Mouse (Mus musculus): ENCODE measurements around the gene Msh4. TPM values are rescaled to one million over a fixed set of nuclear protein-coding genes. Genes with fewer than 3 reads are reported as not detected.

Msh4 gene
- polyA plus RNA-seq (2017; shearing (Covaris generic)), result 0.06 TPM

DNA sequence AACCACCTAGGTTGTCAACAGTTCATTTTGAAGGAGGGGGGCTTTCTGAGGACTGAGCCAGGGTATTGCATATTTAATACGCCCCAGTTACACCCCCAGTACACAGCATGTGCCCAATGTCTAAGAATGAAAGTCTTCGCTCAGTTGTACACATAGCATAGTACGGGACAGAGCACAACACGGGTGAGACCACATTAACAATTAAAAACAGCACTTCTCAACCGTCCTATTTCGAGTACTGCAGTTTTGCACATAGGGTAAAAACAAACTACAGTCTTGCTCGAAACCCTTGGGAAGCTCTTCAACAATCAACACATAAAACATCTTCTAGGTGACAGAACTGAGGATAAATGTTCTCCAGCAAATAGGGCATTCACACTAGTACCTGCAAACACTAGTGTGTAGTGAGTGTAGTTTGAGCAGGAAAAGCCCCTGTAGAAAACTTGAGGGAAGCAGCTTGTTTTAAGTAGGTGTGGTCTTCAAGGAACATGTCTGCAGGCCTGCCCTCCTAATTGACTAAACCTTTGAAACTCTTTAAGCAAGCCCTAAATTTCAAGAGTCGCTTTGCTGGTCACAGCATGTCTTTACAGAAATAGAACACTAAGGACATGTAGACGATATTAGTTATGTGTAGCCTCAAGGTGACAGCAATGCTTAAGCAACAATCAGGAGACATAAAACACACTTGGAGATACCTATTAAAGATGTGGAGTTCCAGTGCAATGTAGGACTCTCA, at the start of gene Msh4:
Gene Msh4 (minus strand): TSS at position 3 of the 736 bp plus-strand sequence.

DNA sequence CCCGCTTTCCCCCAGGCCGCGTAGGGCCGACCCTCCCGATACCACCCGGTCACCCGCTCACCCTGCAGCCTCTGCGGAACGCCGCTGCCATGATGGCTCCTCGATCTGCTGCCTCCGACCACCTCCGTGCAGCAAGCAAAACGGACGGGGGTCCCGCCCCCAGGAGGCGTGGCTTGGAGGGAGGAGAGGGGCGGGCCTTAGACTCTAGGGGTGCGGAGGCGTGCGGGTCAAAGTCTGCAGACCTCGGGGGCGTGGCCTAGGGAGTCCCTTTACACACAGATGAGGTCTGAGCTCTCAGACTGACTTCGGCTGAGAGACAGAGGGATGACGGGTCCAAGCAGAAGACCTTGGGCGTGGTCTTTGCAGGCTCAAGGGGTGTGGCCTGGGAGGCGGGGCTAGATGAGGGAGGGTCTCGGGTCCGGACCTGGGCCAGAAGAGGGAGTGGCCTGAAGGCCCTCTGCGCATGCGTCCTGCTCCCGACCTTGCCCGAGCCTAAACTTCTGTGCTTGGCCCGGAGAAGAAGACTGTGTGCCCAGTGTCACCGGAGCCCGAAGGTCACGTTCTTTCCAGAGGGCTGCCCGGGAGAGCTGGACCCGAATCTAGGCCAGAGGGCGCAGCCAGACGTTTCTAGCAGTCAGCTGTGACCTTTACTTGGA, 38.5 kb upstream of the Msh4 start, which contains the start of gene Acadm:
Gene Acadm (minus strand): TSS at position 298 of the 656 bp plus-strand sequence.

DNA sequence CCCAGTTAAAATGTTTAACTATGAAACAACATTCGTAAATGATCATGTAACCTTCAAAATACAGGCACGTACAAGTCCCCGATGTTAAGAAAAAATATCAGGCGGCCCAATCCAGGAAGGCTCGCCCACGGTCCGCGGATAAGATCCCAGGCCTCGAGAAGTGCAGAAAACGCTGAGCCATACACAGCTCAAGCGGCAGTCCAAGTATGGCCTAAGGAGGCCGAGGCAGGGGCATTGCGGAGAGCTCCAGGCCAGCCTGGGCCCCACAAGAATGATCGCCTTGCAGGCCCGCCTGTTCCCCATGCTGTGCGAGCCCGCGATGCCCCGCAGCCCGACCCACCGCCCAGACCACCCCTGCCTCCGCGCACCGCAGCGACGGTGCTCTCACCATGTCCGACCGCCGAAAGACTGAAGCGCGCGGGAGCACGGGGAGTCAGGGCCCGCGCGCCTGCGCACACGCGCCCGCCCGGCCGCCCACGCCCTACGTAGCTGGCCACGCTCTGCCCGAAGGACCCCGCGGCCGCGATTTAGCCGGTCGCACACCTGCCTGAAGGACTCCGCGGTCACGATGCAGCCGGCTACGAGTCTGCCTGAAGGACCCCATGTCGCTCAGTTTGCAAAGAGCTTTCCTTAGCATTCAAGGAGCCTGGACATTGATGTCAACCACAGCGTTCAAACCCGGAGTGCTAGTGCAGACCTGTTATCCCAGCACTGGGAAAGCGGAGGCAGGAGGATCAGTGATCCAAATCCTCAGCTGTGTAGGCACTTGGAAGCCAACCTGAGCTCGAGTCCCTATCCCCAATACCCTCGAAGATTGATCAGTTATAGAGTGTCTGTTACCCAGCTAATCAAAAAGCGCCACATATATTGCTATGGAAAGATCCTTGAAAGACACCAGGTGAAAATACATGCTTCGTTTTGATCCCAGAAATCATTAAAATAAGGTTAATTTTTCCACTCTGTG, 6.9 kb upstream of the Msh4 start, which contains the start of gene Rabggtb:
Gene Rabggtb (minus strand): TSS at position 464 of the 964 bp plus-strand sequence.

DNA sequence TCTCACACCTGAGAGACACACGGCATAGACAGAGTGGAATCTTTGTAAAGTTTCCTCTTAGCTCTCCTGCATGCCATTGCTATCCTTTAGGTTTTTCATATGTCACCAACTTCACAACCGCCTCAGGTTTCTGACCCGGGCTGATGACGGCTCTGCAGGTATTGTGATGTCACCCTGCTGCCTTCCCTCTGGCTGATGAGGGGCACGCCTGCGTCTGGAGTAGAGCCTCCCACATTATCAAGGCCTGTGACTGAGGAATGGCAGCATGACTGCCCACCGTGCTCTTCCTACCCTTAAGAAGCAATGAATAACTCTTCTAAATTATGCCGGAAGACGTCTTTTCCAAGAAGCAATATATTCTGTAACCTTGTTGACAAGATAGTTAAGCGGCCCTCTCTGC, 61.9 kb downstream of the Msh4 start, which contains the start of gene Asb17:
Gene Asb17 (plus strand): TSS at position 180 of the 400 bp plus-strand sequence.

Other genes with a start within 250 kb of the Msh4 start
- gene St6galnac3, start 181.0 kb downstream of the Msh4 start, polyA plus RNA-seq (2017; shearing (Covaris generic)), result 51.2 TPM
- not detected for gene Asb17, start 61.9 kb downstream of the Msh4 start, polyA plus RNA-seq (2017; shearing (Covaris generic))
- gene Rabggtb, start 6.9 kb upstream of the Msh4 start, polyA plus RNA-seq (2017; shearing (Covaris generic)), result 31.0 TPM
- 56.3 TPM for gene Acadm, start 38.5 kb upstream of the Msh4 start, polyA plus RNA-seq (2017; shearing (Covaris generic))
- not detected for gene Slc44a5, start 67.3 kb upstream of the Msh4 start, polyA plus RNA-seq (2017; shearing (Covaris generic))